Mouse (Mus musculus) 416B (cell line): ENCODE results near the gene Yif1b.

ENCODE experiments used
- DNase-seq: peaks from one replicate; pipeline ENCODE4 v3.0.0; 2011; ENCODE audit warnings: low read depth

Gene Yif1b

DNA sequence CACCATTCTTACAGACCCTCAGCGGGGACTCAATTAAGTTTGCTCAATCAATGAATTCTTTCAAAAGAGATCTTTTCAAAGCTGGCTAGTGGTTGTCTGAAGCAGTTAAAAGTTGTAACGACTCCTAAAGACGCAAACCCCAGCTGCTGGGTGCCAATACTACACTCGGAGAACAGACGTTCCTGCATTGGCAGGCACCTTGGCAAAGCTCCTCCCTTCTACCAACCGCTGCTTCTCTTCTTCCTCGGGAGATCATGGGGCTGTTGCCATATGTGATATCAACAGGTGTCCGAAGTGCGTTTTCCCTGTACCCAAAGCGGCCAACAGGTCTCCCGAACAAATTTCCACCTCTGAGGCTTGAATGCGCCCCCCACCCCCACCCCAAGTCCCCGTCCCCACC lies 42.7 kb downstream of the Yif1b start:
- peak; percentile 44 for DNase-seq

DNA sequence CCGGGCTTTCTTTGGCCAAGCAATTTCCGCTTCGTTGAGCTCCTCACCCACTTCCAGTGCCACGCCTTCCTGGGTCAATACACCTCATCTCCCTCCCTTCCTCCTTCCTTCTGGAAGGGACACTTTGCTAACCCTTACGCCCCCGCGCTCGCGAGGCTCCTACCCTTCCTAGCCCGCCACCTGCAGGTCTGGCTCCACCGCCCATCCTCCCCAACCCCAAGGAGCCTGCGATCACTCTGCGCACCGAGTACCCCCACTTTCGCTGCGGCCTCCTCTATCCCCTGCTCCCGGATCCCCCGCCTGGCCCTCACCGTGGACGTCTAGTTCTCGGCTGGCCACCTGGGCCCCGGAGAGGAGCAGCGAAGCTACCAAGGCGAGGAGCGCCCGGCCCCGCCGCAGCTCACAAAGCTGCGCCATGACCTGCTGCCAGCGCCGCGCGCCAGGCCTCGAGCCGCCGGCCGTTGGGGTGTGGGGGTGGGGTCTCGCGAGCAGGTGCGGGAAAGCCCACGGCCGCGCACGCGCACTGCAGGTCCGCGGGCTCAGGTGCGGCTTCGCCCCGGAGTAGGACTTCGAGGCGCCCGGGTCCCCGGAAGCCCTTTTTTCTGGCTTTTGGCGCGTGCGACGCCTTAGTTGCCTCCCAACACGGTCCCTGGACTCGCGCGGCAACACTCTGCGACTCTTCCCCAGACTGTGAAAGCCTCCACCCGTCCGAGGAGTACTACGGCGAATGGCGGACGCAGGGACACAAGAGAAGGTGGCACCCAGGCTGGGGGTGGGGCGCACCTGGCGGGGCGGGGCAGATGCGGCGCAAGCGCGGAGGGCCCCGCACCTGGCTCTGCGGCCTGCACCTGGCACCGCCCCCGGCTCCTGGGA lies 43.3 kb downstream of the Yif1b start, which contains the start of gene Spint2:
TSS of gene Spint2 (minus strand) at position 712 of the 873 bp plus-strand sequence.
- DNase-seq = peak; percentile 50

DNA sequence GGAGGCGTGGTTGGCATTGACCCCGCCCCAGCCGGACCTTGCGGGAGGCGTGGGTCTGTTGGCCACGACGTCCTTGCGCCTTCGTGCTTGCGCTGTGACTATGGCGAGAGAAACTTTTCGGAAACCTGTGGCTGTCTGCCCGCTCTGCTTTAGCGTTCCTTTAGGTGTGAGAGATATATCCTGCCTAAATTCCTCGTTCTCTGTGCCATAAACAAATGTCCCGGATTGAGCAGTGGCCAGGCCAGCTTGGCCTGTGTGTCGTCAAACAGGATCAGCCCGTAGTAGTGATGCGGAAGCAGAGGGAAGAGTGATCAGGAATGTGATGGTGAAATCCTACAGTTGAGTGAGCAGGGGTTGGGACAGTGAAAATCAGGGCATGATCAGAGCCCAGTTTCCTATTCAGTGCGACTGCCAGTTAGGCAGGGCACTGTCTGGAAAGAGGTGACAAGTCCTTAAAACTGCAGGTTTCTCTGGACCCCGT lies 44.0 kb downstream of the Yif1b start:
- DNase-seq = no peak

DNA sequence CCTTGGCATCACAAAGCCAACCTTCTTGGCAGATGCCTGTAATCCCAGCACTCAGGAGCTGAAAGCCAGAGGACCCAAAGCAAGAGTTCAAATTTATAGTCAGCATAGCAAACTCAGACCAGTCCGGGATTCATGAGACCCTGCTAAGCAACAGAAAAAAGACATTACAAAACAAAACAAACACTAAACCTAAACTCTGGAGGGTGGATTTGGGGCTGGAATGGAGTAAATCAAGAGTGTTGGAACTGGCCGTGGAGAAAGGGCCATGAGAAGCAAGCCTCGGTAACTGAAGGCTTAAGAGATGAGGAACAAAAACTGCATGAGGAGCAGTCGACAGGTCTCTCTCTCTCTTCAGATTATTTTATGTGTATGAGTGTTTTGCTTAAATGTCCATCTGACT lies 45.7 kb downstream of the Yif1b start:
- no peak for DNase-seq

DNA sequence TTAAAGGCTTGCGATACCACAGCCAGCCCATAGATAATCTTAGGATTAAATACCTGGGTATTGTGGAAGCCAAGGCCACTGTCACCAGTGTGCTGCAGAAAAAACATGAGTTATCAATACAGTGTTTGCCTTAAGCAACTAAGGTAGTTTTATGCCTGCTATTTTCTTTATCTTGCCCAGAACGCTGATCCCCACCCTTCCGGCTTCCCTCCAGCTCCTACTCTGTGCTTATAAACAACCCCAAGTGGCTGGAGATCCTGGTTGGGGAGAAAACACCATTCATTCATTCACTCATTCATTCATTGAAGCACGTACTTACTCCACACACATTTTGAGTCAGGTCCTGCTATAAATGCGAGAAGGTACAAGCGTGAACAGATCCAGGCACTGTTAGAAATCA lies 46.4 kb downstream of the Yif1b start:
- DNase-seq = no peak

DNA sequence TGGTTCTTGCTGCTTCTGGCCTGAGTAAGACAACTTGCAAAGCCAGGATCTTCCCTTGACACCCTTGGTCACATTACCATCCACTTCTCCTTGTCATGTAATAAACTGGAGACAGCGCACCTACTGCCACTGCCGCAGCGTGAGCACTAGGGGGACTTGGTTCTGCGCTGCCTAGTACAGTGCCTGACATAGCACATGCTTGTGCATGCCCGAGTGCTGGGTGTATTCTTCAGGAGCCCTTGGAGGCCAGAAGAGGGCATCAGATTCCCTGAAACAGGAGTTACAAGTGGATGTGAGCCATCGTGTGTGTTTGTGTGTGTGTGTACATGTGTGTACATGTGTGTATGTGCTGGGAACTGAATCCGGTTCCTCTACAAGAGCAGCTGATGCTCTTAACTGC lies 49.4 kb downstream of the Yif1b start:
- DNase-seq = peak; percentile 36

DNA sequence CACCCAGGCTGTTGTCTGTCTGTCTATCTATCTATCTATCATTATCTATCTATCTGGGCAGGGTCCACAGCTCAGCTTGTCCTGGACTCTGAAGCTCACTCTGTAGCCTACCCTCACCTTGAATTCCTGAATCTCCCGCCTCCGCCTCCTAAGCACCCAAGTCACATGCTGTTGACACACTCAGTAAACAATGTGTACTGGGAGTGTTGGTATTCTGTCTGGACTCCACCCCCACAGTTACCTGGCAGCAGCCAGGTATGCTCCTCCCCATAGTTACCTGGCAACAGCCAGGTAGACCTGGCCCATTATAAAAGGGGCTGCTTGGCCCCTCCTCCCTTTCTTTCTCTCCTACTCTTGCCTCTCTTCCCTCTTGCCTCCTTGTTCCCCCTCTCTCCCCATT lies 50.0 kb downstream of the Yif1b start:
- no peak for DNase-seq

DNA sequence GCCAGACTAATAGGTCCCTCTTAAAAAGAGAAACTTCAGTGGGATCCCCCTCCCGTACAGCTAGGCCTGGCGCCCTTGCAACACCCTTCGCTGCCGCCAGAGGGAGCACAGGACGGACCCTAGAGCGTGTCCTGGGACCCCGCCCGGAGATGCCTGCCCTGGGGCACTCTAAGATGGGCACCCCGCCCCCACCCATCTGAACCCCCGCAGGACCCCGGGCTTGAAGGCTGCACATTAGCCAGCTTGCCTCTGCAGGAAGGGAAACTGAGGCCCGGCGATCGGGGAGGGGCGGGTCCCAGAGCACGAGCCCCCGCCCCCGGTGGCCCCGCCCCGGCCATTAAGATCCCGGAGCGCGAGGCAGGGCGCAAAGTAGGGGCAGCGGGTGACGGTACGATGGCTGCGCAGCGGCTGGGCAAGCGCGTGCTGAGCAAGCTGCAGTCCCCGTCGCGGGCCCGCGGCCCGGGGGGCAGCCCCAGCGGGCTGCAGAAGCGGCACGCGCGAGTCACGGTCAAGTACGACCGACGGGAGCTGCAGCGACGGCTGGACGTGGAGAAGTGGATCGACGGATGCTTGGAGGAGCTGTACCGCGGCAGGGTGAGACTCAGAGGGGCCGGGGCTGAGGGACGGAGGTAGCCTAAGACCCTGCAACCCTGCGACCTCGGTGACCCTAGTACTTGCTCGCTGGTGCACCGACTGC lies 51.0 kb downstream of the Yif1b start, which contains the start of gene Ppp1r14a:
TSS of gene Ppp1r14a (plus strand) at position 367 of the 697 bp plus-strand sequence.
- DNase-seq = no peak

DNA sequence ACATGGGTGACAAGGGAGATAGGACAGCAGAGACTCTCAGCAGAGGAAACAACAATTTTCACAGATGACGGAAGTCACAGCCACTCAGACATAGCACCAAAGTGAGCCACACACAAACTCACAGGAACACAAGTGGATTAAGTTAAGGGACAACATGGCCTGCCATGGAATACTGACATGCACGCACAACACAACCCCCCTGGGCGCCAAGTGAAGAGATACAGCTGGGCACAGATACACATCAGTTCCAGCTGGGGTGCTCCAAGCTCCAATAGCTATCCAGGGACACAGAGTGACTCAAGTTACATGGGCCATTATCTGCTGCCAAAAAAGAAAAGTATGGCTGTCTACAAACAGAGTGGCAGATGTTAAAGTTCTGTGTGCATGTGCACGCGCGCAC lies 51.7 kb downstream of the Yif1b start:
- DNase-seq = no peak

DNA sequence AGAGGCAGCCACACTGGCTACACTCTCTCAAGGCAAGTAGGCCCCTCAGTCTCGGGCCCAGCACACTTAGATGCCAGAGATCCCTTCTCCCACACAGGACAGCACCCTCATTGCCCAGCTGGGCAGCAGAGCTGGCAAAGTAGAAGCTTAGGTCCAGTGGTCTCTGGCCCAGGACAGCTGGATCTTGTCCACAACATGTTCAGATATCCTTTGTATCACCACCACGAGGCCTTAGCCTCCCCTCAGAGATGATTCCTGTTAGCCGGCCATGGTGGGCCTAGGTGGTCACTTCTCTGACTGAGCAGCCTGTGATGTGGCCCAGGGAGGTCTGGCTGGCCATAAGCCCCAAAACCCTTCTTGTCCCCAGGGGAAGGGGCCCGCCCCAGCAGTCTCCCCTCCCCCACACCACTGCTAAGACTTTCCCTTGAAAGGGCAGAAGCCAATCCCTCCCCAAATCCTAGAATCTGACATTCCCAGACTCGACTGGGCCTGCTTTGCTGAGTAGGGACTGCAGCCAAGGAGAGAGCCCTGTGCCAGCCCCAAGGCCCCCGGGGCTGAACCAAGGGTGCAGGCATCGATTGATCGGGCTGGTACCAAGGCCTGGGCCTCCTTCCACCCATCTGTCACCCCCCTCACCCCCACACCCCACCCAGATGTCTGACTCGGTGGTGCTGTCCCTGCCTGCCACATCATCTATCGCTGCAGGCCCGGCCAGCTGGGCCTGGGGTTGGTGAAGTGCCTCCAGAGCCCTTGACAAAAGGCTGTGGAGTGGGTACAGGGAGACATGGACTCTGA lies 52.8 kb downstream of the Yif1b start:
- DNase-seq = no peak

DNA sequence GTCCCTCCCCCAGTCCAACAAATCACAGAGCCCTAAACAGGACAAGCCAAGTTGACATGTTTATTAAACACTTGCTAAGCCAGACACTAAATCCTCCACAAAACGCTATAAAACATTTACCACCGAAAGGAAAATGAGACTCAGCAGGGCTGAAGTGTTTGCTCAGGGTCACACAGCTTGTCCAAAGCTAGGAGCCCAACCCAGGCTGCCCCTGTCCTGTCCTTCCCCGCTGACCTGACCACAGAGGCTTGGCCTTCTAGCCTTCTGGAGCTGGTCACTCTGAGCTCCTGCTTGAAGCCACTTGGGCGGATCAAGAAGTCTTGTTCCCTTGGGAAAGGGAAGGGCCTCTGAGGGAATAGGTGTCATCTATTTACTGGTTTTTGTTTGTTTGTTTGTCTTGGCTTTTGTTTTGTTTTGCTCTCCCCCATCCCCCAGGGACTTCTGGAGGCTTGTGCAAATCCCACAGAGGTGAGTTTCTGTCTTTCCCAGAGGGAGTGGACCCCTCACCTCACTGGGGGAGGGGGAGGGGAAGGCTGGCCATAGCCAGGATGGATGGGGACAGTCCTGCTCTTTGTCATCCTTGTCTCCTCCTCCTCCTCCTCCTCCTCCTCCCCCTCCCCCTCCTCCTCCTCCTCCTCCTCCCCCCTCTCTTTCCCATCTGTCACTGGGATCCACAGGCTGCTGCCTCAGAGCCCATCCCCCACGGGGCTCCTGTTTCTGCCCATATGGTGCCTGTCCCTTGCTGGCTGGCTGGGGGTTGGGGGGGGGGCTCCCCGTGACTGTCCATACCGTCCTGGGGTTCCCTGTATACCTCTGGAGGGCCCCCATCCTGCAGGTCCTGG lies 53.7 kb downstream of the Yif1b start:
- no peak for DNase-seq

DNA sequence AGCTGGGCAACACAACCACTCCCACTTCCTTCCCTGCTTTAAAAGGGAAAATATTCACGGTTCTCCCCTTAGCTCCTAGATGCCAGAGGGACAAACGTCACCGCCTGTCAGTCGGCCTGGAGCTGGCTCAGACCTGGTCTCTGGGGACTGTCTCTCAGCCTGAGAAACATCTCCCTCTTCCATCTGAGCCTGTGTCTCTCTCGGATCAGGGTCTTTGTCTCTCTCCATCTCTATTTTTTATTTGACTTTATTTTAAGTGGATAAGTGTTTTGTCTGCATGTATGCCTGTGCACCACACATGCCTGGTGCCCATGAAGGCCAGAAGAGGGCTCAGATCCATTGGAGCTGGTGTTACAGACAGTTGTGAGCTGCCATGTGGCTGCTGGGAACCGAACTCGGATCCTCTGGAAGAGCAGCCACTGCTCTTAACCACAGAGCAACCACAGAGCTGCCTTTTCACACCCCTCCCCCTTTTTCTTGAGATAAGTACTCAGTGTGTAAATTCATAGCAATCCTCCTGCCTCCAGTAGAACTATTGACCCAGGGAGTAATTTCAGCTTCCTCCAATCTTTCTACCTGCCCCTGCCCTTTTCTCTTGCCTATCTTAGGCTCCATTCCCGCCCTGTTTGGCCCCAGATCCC lies 54.4 kb downstream of the Yif1b start:
- peak; percentile 52 for DNase-seq

DNA sequence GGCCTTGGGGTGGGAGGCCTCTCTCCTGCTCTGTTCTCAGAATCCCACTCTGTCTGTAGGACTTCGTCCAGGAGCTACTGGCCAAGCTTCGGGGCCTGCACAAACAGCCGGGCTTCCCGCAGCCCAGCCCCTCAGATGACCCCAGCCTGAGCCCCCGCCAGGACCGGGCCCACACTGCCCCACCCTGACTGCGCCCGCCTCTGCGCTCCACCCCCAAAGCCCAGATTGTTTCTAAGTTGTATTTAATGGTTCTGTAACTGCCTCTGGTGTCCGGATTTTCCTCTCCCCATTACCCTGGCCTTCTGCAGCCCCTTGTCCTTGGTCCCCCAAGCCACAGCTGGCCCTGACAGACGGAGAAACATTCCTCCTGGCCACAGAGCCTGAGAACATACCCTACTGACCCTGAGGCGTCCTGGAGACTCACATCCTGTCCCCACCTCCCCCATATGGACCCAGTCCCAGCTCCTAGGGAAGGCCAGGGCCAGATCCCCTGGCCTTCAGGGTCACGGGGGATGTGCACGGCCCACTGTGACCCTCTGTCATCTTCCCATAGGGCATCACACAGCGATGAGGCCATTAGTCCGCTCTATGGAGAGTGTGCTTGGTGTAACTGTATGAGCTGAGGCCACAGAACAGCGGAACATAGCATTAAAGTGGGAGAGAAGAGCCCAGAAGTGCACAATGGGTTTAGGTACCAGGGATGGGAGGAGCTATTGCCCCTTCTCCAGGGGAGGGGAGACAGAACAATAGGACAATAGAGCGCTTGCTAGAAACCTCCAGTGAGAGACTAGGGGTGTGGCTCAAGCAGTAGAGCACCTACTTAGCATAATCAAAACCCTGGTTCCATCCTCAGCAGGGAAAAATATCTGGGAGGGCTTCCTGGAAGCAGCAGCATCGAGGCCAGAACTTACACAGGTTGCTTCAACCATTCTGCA lies 55.3 kb downstream of the Yif1b start:
- no peak for DNase-seq

DNA sequence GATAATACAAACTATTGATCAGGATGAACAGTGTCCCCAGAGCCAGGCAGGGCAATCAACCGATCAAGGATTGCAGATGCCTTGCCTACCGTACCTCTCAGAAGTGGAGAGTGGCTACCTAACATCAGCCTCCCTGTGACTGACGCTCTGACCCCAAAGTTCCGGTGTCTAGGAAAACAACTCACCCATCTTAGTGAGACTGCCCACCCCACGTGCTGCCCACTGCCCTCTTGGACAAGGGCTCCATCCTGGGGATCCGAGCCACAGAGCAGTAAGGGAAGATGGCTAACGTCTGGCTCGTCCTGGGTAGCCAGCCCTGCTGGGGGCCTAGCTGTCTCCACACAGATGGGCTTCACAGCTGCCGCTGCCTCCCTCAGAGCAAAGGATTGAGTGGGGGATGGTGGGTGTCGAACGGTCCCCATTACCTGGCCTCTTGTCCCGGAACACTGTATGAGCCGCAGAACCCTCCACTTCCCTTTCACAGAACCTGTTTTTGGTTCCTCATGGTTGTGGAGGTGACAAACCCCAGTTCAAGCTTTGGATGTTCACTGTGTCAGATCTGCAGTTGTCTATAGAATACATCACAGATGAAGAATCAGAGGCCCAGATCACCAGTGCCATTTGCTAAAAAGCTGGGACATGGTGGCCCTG lies 56.1 kb downstream of the Yif1b start:
- DNase-seq = no peak

DNA sequence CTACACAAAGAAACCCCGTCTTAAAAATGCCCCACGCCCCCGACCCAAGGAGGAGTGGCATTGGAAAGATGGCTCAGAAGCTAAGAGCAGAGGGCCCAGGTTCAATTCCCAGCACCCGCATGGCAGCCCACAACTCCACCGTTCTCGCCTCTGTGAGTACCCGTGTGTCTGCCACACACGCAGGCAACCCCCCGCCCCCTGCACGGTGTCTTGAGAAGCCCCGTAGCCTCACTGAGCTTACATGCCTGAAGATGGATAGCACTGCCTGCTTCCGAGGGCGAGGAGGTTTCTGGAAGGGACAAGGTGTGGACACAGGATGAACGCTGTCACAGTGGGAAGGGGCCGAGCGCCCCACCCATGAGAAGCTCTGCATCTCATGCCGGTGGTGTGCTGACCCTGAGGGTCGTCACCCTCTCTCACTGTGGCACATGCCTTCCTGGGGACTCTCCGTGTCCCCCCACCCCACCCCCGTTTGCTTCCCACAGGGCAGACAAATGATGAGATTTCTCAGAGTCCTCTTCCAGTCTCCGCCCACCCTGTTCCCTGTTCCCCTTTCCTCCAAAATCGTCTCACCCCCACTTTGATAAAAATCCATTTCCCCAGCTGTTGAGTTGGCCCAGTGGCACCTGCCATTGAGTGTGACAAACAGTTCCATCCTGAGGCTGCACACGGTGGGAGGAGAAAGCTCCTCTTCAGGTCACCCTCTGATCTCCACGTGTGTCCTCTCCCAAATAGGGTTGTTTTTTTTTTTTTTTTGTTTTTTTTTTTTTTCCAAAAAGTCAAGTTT lies 57.9 kb downstream of the Yif1b start:
- no peak for DNase-seq

DNA sequence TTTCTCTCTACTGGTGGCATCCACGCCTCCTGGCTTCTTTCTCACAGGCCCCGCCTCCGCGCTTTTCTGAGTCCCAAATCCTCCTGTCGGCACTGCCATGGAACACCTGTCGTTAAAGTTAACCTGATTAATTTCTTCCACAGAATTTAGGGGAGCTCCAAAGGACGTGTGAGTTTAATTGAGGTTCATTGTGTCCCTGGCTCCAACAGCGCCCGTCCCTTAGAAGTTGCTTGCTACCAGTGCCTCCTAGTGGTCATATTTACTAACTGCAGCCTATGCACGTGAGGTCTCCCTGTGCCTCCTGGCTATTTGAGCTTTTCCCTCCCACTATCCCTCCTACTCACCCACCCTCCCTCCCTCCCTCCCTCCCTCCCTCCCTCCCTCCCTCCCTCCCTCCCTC lies 58.9 kb downstream of the Yif1b start:
- peak; percentile 79 for DNase-seq
